ENCODE assay signal across 16 mouse cellular contexts in genomic region chr12:76102621-76103020, GRCm38 (mm10).
DNase-seq lines count a peak whose midpoint lies in the region; ATAC-seq and TF ChIP-seq lines count a peak whose summit lies in the region.
"Had no signal": no experiment of that assay in that cellular context is flagged by ENCODE, and none has a peak within 500 bp of the region (broad histone marks: within the 10 kb centered on the region; RNA-seq: fewer than 3 reads in every experiment).

No protein-coding gene starts in this region.

- ATAC-seq in hindbrain, embryonic 16.5 days, result no peak
- ATAC-seq: intestine, embryonic 15.5 days; lung, postnatal 0 days had no signal

- no peak for TF ChIP-seq POLR2A in brain, embryonic 14.5 days (IDR thresholded peaks at IDR 0.05; ENCODE audit: borderline replicate concordance, extremely low read depth, insufficient read depth, insufficient read length, poor library complexity, severe bottlenecking)

- DNase-seq in layer of hippocampus, adult 11-12 months (ENCODE audit: low spot score), result peak; percentile 43
- DNase-seq in layer of hippocampus, adult 9-10 months (ENCODE audit: low spot score), result no peak
- DNase-seq in brain, embryonic 14.5 days (ENCODE audit: low read depth), result peak; percentile 35
- DNase-seq in cerebellum, adult 8-10 months, result peak; percentile 68
- peak; percentile 13 to 71 for DNase-seq in left cerebral cortex, postnatal 25 days (ENCODE audit: low spot score in 2 of 2)
- DNase-seq in T-cell, adult 2 months (ENCODE audit: low spot score), result no peak
- DNase-seq: gastrocnemius, postnatal 36 days; liver, embryonic 13.5 days had no signal

- no peak overlapping the region for H3K9ac ChIP-seq in hindbrain, embryonic 16.5 days (ENCODE audit: low read depth, low read length)
- H3K9ac ChIP-seq: forebrain, embryonic 12.5 days; heart, embryonic 13.5 days; intestine, embryonic 15.5 days; liver, embryonic 13.5 days had no signal

- TF ChIP-seq CTCF in brain, embryonic 14.5 days (IDR thresholded peaks at IDR 0.05; ENCODE audit: borderline replicate concordance, extremely low read depth, insufficient read depth, insufficient read length), result no peak

- no peaks in the 10 kb centered on the region for H3K9me3 ChIP-seq in hindbrain, embryonic 16.5 days (ENCODE audit: control insufficient read depth, low read length)
- H3K9me3 ChIP-seq: forebrain, embryonic 12.5 days; heart, embryonic 13.5 days; intestine, embryonic 15.5 days; liver, embryonic 13.5 days had no signal

- no peak overlapping the region for H3K4me3 ChIP-seq in hindbrain, embryonic 16.5 days (ENCODE audit: low read length)
- H3K4me3 ChIP-seq: forebrain, embryonic 12.5 days; heart, embryonic 13.5 days; intestine, embryonic 15.5 days; liver, embryonic 13.5 days; midbrain, embryonic 10.5 days had no signal

- WGBS in hindbrain, embryonic 16.5 days, result 82% methylated on average over 12 of the region's 12 CpGs

- H3K27ac ChIP-seq in hindbrain, embryonic 16.5 days (ENCODE audit: low read depth, low read length), result no peak overlapping the region
- H3K27ac ChIP-seq: forebrain, embryonic 12.5 days; heart, embryonic 13.5 days; intestine, embryonic 15.5 days; kidney, postnatal 0 days; liver, embryonic 13.5 days; midbrain, embryonic 10.5 days; stomach, postnatal 0 days had no signal

- H3K4me1 ChIP-seq in hindbrain, embryonic 16.5 days (ENCODE audit: control insufficient read depth, insufficient read depth, low read depth, low read length), result no peaks in the 10 kb centered on the region
- H3K4me1 ChIP-seq: forebrain, embryonic 12.5 days; heart, embryonic 13.5 days; intestine, embryonic 15.5 days; liver, embryonic 13.5 days; midbrain, embryonic 10.5 days had no signal

- no peak overlapping the region for H3K4me2 ChIP-seq in hindbrain, embryonic 16.5 days (ENCODE audit: low read length)
- H3K4me2 ChIP-seq: forebrain, embryonic 12.5 days; heart, embryonic 13.5 days; intestine, embryonic 15.5 days; liver, embryonic 13.5 days had no signal

- peaks cover 63% of the 10 kb centered on the region for H3K36me3 ChIP-seq in hindbrain, embryonic 16.5 days (ENCODE audit: control insufficient read depth, insufficient read depth, low read length)

- intact Hi-C loops in left cerebral cortex, postnatal 25 days (cut with DNase I), result no loop called here

- H3K27me3 ChIP-seq in hindbrain, embryonic 16.5 days (replicated peaks; ENCODE audit: control insufficient read depth, insufficient read depth, low read length), result no peaks in the 10 kb centered on the region
- H3K27me3 ChIP-seq: forebrain, embryonic 12.5 days; heart, embryonic 13.5 days; intestine, embryonic 15.5 days; liver, embryonic 13.5 days had no signal

Comparison
In these comparisons a context has a peak if more than half of its experiments do, and no peak if none do; other contexts are left out.
1. DNase-seq: peak in layer of hippocampus, adult 11-12 months (single experiment), brain, embryonic 14.5 days (single experiment), cerebellum, adult 8-10 months (single experiment) and left cerebral cortex, postnatal 25 days (2 of 2); none in layer of hippocampus, adult 9-10 months (single experiment) and T-cell, adult 2 months (single experiment).